Mouse (Mus musculus): ENCODE measurements around the gene Jag2.

Jag2 gene

DNA sequence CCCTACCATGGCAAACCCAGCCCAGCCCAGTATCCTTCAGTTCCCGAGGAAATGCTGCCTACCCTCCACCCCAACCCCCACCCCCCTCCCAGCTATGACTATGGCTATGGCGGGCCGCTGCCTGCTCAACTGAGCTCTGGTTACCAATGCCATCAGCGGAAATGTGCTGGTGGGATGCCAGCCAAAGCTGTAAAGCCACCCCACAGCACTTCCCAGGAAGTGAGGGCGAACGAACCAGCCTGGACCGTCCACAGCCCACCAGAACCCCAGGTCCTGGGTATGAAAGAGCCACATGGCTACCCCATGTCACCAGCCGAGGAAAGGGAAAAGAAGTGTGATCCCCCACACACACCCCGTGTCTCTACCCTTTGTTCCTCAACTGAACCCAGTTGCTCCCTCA lies 11.1 kb upstream of the Jag2 start:
- DNase-seq, result no peak

- DNase-seq, result no peak
Observed at GRCm38 (mm10) chr12:112940238-112940637, 10.7 kb upstream of the Jag2 start.

DNA sequence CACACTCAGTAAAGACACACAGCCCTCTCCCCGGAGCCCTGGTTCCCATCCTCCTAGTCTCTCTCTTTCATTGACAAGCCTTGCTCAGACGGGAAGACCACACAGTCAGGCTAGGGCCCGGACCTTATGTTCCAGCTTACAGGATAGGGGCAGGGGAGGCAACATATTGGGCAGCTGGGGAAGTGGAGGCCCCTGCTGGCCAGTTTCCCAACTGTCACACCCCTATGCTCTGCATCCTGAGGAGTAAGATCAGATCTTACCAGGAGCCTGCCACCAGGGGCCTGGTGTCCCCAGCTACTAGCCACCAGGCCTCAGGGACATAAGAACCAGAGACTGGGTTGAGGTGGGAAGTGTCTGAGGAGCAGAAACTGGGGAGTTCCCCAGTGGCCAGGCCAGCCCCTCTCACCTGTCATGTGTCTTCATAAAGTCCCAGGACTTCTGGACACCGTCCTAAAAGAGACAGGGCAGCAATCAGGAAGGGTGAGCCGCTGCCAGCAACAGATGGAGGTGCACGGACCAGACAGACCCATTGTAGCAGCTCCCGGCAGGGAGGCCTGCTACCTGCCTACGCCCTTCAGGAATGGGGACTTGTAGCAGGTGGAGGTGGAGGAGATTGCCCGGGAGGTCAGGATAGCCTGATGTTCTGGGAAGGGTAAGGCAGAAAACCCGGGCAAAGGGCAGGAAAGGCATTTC lies 9.4 kb upstream of the Jag2 start:
- DNase-seq, result peak; percentile 71 to 81

DNA sequence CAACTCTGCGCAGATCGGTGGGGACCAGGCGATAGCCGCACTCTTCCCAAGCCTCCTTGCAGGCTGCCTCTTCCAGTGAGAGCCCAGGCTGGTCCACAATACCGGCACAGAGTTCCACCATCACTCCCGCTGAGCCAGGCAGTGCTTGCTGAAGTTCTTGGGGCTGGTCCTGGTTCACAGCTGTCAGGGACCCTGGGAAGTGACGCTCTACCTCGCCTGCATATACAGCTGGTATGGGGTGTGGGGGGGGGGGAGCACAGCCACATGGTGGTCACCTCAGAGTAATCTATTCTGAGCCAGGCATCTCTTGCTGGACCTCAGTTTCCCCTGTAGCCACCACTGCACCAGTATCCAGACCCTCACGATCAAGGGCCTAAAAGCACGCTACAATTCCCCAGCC lies 8.8 kb upstream of the Jag2 start:
- DNase-seq, result no peak

- DNase-seq, result no peak
Observed at GRCm38 (mm10) chr12:112937906-112938305, 8.3 kb upstream of the Jag2 start.

DNA sequence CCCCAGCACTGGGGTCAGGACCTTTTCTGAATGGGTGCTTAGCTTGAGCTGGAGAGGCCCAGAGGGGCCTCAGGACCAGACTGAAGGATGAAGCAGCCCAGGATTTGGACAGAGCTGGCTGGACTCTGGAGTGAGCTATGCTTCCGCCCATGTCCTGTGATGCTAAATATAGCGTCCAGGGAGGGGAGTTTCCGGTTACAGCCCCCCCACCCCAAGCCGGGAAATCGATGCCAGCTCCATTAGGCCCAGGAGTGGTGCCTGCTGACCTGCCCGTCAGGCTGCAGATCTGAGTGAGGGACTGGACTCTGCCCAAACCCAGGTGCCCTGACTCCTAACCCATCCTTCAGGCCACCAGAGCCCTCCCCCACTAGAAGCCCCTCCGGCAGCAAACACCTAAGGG lies 3.1 kb upstream of the Jag2 start:
- DNase-seq, result no peak

DNA sequence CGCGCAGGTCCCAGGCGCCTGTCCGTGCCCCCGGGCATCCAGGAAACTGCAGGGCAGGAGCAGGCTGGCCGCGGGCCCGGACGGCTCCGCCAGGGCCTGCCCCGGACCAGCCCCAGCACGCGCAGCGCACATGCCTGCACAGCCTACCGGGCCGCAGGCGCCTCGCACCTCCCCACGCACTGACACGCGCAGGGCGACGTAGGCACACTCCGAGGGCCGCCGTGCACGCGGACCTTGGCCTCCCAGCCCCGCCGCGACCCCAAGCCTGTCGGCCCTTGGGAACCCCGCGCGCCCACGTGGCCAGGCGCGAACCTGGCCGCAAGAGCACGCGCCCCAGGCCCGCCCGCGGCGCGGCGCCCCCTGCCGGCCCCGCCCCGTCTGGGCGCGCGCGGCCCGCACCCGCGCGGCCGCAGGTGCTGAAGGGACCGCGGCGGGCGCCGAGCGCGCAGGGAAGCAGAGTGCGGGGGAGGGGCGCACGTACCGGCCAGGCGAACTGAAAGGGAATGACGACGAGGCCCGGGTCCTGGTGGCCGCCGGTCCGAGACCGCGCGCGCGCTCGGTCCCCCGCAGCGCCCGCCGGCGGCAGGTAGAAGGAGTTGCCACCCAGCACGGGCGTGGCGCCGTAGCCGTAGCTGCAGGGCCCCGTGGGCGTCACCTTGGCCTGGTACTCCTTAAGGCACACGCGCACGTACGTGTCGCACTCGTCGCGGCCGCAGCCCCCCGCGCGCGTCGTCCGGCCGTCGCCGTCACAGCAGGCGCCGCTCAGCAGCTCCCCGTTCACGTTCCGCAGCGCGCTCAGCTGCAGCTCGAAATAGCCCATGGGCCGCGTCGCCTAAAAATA lies 955 bp downstream of the Jag2 start:
- DNase-seq, result no peak

- no peak for DNase-seq
Observed at GRCm38 (mm10) chr12:112927265-112927664, 2.3 kb downstream of the Jag2 start.

DNA sequence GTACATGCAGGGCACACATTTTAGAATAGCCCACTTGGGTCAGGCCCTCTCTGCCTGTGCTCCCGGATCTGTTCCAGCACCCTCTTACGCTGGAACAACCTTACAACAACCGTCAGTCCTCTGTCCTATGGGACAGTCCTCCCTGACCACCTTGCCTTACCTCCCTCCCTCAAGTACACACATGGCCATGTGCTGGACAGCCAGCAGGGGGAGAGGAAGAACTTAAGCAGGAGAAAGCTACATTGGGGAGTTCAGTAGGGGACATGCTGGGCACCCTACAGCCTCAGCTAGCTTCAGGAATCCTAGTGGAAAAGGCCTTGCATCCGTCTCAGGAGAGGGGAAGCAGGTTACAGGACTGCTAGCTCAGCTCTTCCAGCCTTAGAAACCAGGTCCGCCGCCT lies 3.6 kb downstream of the Jag2 start:
- no peak for DNase-seq

DNA sequence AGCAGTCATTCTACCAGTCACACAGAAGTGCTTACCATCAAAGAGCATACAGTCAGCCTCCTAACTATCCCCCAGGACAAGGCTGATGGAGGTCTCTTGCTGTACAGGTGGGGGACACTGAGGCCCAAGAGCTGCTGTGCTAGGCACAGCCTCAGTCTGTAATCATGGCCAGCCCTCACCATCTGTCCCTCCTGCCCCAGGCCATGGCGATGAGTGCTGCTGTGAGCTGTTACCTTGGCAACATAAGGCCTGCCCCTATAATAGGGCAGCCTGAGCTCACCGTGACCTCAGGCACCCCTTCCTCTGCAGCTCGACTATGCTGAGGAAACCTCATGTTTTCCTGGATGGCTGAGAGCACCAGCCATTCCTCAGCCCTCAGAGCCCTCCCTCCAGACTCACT lies 7.0 kb downstream of the Jag2 start:
- DNase-seq, result no peak

GRCm38 (mm10) chr12:112921518-112921917 lies 8.1 kb downstream of the Jag2 start:
- DNase-seq, result no peak

- DNase-seq, result no peak
Observed at GRCm38 (mm10) chr12:112917906-112918305, 11.7 kb downstream of the Jag2 start.

DNA sequence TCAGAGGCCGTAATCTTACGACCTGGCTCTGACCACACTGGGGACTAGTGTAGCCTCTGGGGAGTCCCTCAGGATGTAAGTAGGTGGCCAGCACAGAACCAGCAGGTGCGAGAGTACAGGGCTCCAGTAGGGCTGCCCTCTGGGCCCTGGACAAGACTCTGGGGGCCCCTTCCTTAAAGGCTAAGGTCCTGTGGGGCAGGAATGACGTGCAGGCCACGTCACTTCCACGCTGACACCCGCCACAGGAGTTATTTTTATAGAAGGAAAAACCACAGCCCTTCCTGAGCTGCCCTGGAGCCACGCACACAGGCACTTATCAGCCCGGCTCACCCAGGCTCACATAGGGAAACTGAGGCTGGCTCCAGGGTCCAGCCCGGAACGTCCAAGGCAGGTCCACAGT lies 12.1 kb downstream of the Jag2 start:
- no peak for DNase-seq

DNA sequence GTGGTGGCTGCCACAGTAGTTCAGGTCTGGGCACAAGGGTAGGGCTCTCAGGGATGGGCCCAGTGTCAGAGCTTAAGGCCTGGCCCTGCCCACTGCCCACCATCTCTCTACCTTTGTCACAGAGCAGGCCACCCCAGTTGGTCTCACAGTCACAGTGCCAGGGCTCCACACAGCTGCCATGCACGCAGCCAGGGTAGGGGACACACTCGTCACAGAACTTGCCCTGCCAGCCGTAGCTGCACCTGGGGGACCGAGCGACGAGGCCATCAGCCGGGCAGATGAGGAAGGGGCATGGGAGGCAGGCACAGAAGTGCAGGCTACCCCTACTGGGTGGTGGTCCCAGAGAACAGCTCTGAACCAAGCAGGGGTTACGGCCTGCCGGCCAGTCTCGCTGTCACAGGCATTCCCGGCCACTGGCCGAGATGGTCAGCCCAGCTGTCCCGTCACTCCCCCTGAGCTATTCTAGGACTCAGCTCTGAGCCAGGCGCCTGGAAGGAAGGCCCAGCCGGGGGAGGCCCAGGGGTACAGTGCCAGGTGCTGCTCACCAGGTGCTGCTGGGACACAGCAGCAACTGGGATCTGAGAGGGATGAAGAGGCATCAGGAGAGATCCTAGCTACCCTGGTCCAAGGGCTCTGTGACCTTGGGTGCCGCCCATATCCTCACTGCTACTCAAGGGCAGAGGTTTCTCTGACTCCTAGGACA lies 12.7 kb downstream of the Jag2 start:
- no peak for DNase-seq

DNA sequence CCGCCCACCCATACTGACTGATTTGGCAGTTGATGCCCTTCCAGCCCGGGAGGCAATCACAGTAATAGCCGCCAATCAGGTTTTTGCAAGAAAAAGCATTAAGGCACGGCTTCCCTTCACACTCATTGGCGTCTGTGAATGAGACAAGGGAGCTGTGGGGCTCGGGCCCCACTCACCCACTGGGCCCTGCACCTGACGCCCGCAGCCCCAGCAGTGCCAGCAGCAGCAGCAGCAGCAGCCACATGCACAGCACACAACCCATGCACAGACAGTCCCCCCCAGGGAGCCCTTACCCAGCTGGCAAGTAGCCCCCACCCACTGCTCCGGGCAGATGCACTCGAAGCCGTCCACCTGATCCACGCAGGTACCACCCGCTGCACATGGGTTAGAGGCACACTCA lies 14.0 kb downstream of the Jag2 start:
- DNase-seq, result no peak

GRCm38 (mm10) chr12:112914527-112914926 lies 15.0 kb downstream of the Jag2 start:
- no peak for DNase-seq

- DNase-seq, result peak; percentile 21 to 41
Observed at GRCm38 (mm10) chr12:112912951-112913745, 16.4 kb downstream of the Jag2 start.

GRCm38 (mm10) chr12:112911701-112912100 lies 17.9 kb downstream of the Jag2 start:
- DNase-seq, result no peak

DNA sequence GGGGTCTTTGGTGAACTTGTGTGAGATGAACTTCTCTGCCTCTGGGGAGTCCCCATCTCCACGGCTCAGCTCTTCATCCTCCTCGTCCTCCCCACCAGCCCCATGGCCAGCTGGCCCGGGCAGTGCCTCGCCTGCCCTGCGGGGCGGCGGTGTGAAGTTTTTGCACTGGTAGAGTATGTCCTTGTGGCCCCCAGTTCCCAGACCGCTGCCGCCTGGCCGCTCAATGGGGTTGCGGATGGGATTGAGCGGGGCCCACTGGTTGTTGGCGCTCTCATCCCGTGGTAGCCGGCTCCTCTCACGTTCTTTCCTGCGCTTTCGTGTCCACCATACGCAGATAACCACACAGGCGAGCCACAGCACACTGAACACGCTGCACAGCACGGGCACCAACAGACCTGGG lies 20.6 kb downstream of the Jag2 start:
- DNase-seq, result no peak

DNA sequence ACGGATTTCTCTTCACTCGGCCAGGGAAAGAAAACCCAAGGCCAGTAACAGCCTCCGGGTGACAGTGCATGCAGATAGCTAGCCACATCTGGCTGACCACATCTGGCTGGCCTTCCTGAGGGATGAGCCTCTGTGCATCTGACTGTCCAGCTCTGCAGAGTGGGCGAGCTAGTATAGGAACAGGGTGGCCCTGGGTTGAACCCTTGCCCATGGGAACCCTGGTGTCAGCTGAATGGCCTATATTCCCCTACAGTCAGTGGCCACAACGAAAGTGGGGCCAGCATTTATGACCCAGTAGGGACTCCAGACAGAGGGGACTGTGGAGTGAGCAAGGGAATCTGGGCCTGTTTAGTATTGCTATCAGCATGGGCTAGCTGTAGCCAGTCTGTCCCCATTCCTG lies 24.6 kb downstream of the Jag2 start:
- no peak for DNase-seq

- DNase-seq, result no peak
Observed at GRCm38 (mm10) chr12:112903941-112904340, 25.6 kb downstream of the Jag2 start.

- DNase-seq, result no peak
Observed at GRCm38 (mm10) chr12:112900641-112901040, 28.9 kb downstream of the Jag2 start.

- DNase-seq, result no peak
Observed at GRCm38 (mm10) chr12:112898960-112899359, 30.6 kb downstream of the Jag2 start.
